Mouse (Mus musculus) urinary bladder, adult 18-20 months (tissue): ENCODE measurements around the gene Armc5.

Source experiments
- DNase-seq, 2 experiments: peaks; one replicate each; pipeline ENCODE4 v3.0.0; 2022; ENCODE audit warnings: low spot score in 2 of 2, mixed read lengths in 2 of 2

The Armc5 gene

GRCm38 (mm10) chr7:128288923-128289544 is 51.9 kb downstream of the Armc5 start:
- no peak for DNase-seq
